Mouse (Mus musculus) limb, embryonic 14.5 days (tissue): ENCODE measurements around the gene Nme7. TPM values are rescaled to one million over a fixed set of nuclear protein-coding genes. Genes with fewer than 3 reads are reported as not detected.

ENCODE experiments used
- ATAC-seq: fragments of 200-750 bp; cut with Nextera tagmentation; 2 replicates; pipeline ENCODE4 v1.8.0; 2017; ENCODE audit warnings: low read depth, moderate number of reproducible peaks, moderate TSS enrichment; ENCODE audit not compliant: low FRiP score
- DNase-seq: peaks from one replicate; pipeline ENCODE4 v3.0.0-alpha.2; 2015; ENCODE audit warnings: low spot score
- H3K27ac ChIP-seq: fragments of 300-500 bp; sonication (generic); replicated peaks from 2 replicates; pipeline ENCODE4 v1.5.1; 2014; ENCODE audit warnings: low read depth, mild to moderate bottlenecking, low read length, moderate library complexity, mixed read lengths
- H3K27me3 ChIP-seq: fragments of 300-500 bp; sonication (generic); 2 replicates; pipeline ENCODE4 v1.6.1; 2014; ENCODE audit warnings: low read length, mixed read lengths; ENCODE audit not compliant: control insufficient read depth, insufficient read depth
- H3K36me3 ChIP-seq: fragments of 300-500 bp; sonication (generic); 2 replicates; pipeline ENCODE4 v1.6.1; 2014; ENCODE audit warnings: mild to moderate bottlenecking, low read length, moderate library complexity, mixed read lengths; ENCODE audit not compliant: control insufficient read depth, insufficient read depth
- H3K4me1 ChIP-seq: fragments of 300-500 bp; sonication (generic); 2 replicates; pipeline ENCODE4 v1.6.1; 2014; ENCODE audit warnings: antibody characterized with exemption, low read length, mixed read lengths; ENCODE audit not compliant: control insufficient read depth, insufficient read depth
- H3K4me2 ChIP-seq: fragments of 300-500 bp; sonication (generic); replicated peaks from 2 replicates; pipeline ENCODE4 v1.6.1; 2014; ENCODE audit warnings: low read depth, mild to moderate bottlenecking, low read length, moderate library complexity; ENCODE audit not compliant: severe bottlenecking
- H3K4me3 ChIP-seq: fragments of 300-500 bp; sonication (generic); replicated peaks from 2 replicates; pipeline ENCODE4 v1.5.1; 2014; ENCODE audit warnings: low read length
- H3K9ac ChIP-seq: fragments of 300-500 bp; sonication (generic); 2 replicates; pipeline ENCODE4 v1.6.1; 2014; ENCODE audit warnings: mild to moderate bottlenecking, low read depth, low read length, moderate library complexity; ENCODE audit not compliant: severe bottlenecking
- H3K9me3 ChIP-seq: fragments of 300-500 bp; sonication (generic); 2 replicates; pipeline ENCODE4 v1.6.1; 2016; ENCODE audit warnings: low read length; ENCODE audit not compliant: control insufficient read depth
- POLR2A ChIP-seq: fragments of 200-500 bp; IDR thresholded peaks from 2 replicates; pipeline ENCODE4 v1.8.0; 2012; ENCODE audit warnings: inconsistent platforms, mild to moderate bottlenecking, moderate library complexity, borderline replicate concordance; ENCODE audit not compliant: insufficient read depth, insufficient read length; ENCODE audit errors: extremely low read depth
- WGBS: fragments of 180-500 bp; shearing (Covaris S2); extraction: QIAGEN DNeasy Blood & Tissue Kit; methylation state at CpG from one replicate; pipeline ENCODE4 v1.1.7; 2014; 5-methylcytosine and 5-hydroxymethylcytosine counted together
- polyA plus RNA-seq, 2 experiments: library from polyadenylated mRNA; depleted of rRNA in 1 of 2; stranded (reverse) in 1 of 2; unstranded in 1 of 2; fragments of >200 nt; fragmentation: Nextera tagmentation in 1 of 2; extraction: Ambion mirVana in 1 of 2; gene quantifications; 2 replicates each; pipeline versions ENCODE4 v1.2.1 to v1.2.3; 2012 to 2014

Gene Nme7
- polyA plus RNA-seq, 2 experiments, result 22.1 to 31.2 TPM

- peaks cover 16% of the 10 kb centered on the region for H3K27me3 ChIP-seq
- H3K4me1 ChIP-seq, result peaks cover 6% of the 10 kb centered on the region
- DNase-seq (no peak), ATAC-seq (no peak)
- no peaks in the 10 kb centered on the region for H3K36me3 ChIP-seq
- H3K9me3 ChIP-seq, result no peaks in the 10 kb centered on the region
- H3K27ac ChIP-seq, result no peak overlapping the region
- H3K4me3 ChIP-seq, result no peak overlapping the region
- no peak overlapping the region for H3K4me2 ChIP-seq
- TF ChIP-seq POLR2A, result no peak
- no peak overlapping the region for H3K9ac ChIP-seq
- 86% methylated on average over 8 of the region's 8 CpGs for WGBS
Observed at GRCm38 (mm10) chr1:164453146-164453545, 149.2 kb downstream of the Nme7 start.

- DNase-seq (no peak), ATAC-seq (no peak)
- Histone ChIP-seq H3K4me1 (peaks cover 11% of the 10 kb centered on the region), H3K27ac (no peak overlapping the region), H3K9me3 (no peaks in the 10 kb centered on the region), H3K36me3 (no peaks in the 10 kb centered on the region), H3K4me3 (no peak overlapping the region), H3K4me2 (no peak overlapping the region), H3K27me3 (peaks cover 21% of the 10 kb centered on the region), H3K9ac (no peak overlapping the region)
- TF ChIP-seq POLR2A, result no peak
- 84% methylated on average over 5 of the region's 5 CpGs for WGBS
Observed at GRCm38 (mm10) chr1:164453739-164454138, 149.8 kb downstream of the Nme7 start.

GRCm38 (mm10) chr1:164454747-164455400, 151.0 kb downstream of the Nme7 start:
- H3K4me1 ChIP-seq, result peaks cover 11% of the 10 kb centered on the region
- DNase-seq (peak; percentile 44), ATAC-seq (no peak)
- H3K4me2 ChIP-seq, result peak overlapping the region; percentile 35
- H3K9ac ChIP-seq, result 0 out of 2 replicates have a peak overlapping the region, but pooled peaks have one; percentile 38
- WGBS, result 28% methylated on average over 14 of the region's 14 CpGs
- TF ChIP-seq POLR2A, result no peak
- H3K27ac ChIP-seq, result no peak overlapping the region
- H3K27me3 ChIP-seq, result peaks cover 32% of the 10 kb centered on the region
- H3K9me3 ChIP-seq, result no peaks in the 10 kb centered on the region
- peak overlapping the region; percentile 22 for H3K4me3 ChIP-seq
- H3K36me3 ChIP-seq, result no peaks in the 10 kb centered on the region

GRCm38 (mm10) chr1:164455614-164456013, 151.7 kb downstream of the Nme7 start:
- no peak overlapping the region for H3K4me3 ChIP-seq
- TF ChIP-seq POLR2A, result no peak
- 62% methylated on average over 7 of the region's 7 CpGs for WGBS
- peaks cover 36% of the 10 kb centered on the region for H3K27me3 ChIP-seq
- no peaks in the 10 kb centered on the region for H3K36me3 ChIP-seq
- no peak for DNase-seq
- H3K4me2 ChIP-seq, result no peak overlapping the region
- H3K9ac ChIP-seq, result no peak overlapping the region
- no peak for ATAC-seq
- no peak overlapping the region for H3K27ac ChIP-seq
- H3K9me3 ChIP-seq, result no peaks in the 10 kb centered on the region
- H3K4me1 ChIP-seq, result peaks cover 11% of the 10 kb centered on the region

GRCm38 (mm10) chr1:164456065-164456464, 152.1 kb downstream of the Nme7 start:
- no peak for ATAC-seq
- no peak for TF ChIP-seq POLR2A
- H3K4me1 ChIP-seq, result peaks cover 11% of the 10 kb centered on the region
- H3K9ac ChIP-seq, result no peak overlapping the region
- no peak overlapping the region for H3K4me2 ChIP-seq
- H3K9me3 ChIP-seq, result no peaks in the 10 kb centered on the region
- peaks cover 39% of the 10 kb centered on the region for H3K27me3 ChIP-seq
- no peak for DNase-seq
- no peaks in the 10 kb centered on the region for H3K36me3 ChIP-seq
- WGBS, result 26% methylated on average over 6 of the region's 6 CpGs
- H3K4me3 ChIP-seq, result peak overlapping the region; percentile 64; the same call in 1 of the 2 replicates
- no peak overlapping the region for H3K27ac ChIP-seq
